Mouse (Mus musculus): ENCODE data around the gene Gm21748.
"Not testable (repeated sequence)": the region's sequence is repeated elsewhere in the genome, so short reads cannot be mapped to it uniquely, and the experiment has no call there.

Gm21748 gene

DNA sequence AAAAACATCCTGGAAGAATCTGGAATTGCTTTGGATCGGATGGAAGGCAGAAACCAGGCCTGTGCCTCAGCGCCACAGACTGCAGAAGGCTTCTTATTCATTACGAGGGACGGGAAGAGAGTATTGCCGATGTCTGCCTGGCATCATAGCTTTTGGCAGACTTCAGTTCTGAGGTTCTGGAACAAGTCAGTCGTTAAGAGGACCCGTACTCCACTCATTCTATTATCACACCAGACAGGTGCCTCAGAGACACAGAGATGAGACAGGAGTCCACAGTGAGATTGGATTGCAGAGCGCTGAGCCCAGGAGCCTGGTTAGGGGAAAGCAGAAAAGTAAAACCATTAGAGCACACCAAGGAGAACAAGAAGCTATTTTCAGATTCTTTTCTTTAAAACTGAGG lies at the start of gene Gm21748:
Gm21748 (minus strand) TSS at position 101 of the 400 bp plus-strand sequence.
- not testable (repeated sequence) for DNase-seq (ENCODE audit: low spot score)
